Mouse (Mus musculus): ENCODE data around the gene Dad1.

The Dad1 gene

GRCm38 (mm10) chr14:54224484-54225467, 29.1 kb downstream of the Dad1 start:
- peak; percentile 84 for DNase-seq (ENCODE audit: low read depth)

- DNase-seq (ENCODE audit: low read depth), result peak; percentile 64
These were observed 29.9 kb downstream of the Dad1 start for GRCm38 (mm10) chr14:54224064-54224417.

- peak; percentile 73 for DNase-seq (ENCODE audit: low read depth)
These were observed 30.4 kb downstream of the Dad1 start for GRCm38 (mm10) chr14:54223315-54224063.

GRCm38 (mm10) chr14:54222289-54222727, 31.6 kb downstream of the Dad1 start:
- DNase-seq (ENCODE audit: low read depth), result peak; percentile 91

- no peak for DNase-seq (ENCODE audit: low read depth)
These were observed 32.3 kb downstream of the Dad1 start for GRCm38 (mm10) chr14:54221641-54222040.

- peak; percentile 68 for DNase-seq (ENCODE audit: low read depth)
These were observed 33.0 kb downstream of the Dad1 start for GRCm38 (mm10) chr14:54220726-54221494.

- DNase-seq (ENCODE audit: low read depth), result peak; percentile 55
These were observed 34.1 kb downstream of the Dad1 start for GRCm38 (mm10) chr14:54219849-54220248.

- peak; percentile 61 for DNase-seq (ENCODE audit: low read depth)
These were observed 34.6 kb downstream of the Dad1 start for GRCm38 (mm10) chr14:54219256-54219655.

GRCm38 (mm10) chr14:54218721-54219120, 35.2 kb downstream of the Dad1 start:
- peak; percentile 81 for DNase-seq (ENCODE audit: low read depth)

GRCm38 (mm10) chr14:54218233-54218632, 35.7 kb downstream of the Dad1 start:
- peak; percentile 64 for DNase-seq (ENCODE audit: low read depth)

- DNase-seq (ENCODE audit: low read depth), result no peak
These were observed 37.8 kb downstream of the Dad1 start for GRCm38 (mm10) chr14:54216126-54216525.

- DNase-seq (ENCODE audit: low read depth), result no peak
These were observed 39.0 kb downstream of the Dad1 start for GRCm38 (mm10) chr14:54214901-54215300.

- no peak for DNase-seq (ENCODE audit: low read depth)
These were observed 39.4 kb downstream of the Dad1 start for GRCm38 (mm10) chr14:54214477-54214876.

GRCm38 (mm10) chr14:54213734-54214133, 40.2 kb downstream of the Dad1 start:
- DNase-seq (ENCODE audit: low read depth), result no peak

GRCm38 (mm10) chr14:54211755-54212154, 42.1 kb downstream of the Dad1 start:
- DNase-seq (ENCODE audit: low read depth), result peak; percentile 74

- DNase-seq (ENCODE audit: low read depth), result peak; percentile 79
These were observed 42.7 kb downstream of the Dad1 start for GRCm38 (mm10) chr14:54211199-54211598.

GRCm38 (mm10) chr14:54210401-54210800, 43.5 kb downstream of the Dad1 start:
- DNase-seq (ENCODE audit: low read depth), result peak; percentile 70

- peak; percentile 72 for DNase-seq (ENCODE audit: low read depth)
These were observed 44.0 kb downstream of the Dad1 start for GRCm38 (mm10) chr14:54209932-54210331.

- peak; percentile 67 for DNase-seq (ENCODE audit: low read depth)
These were observed 45.2 kb downstream of the Dad1 start for GRCm38 (mm10) chr14:54208741-54209140.

GRCm38 (mm10) chr14:54207924-54208323, 46.0 kb downstream of the Dad1 start:
- DNase-seq (ENCODE audit: low read depth), result no peak

GRCm38 (mm10) chr14:54206750-54207550, 47.0 kb downstream of the Dad1 start:
- no peak for DNase-seq (ENCODE audit: low read depth)
